Mouse (Mus musculus): ENCODE data around the gene Krtcap2. TPM values are rescaled to one million over a fixed set of nuclear protein-coding genes. Genes with fewer than 3 reads are reported as not detected.

The Krtcap2 gene
- polyA plus RNA-seq, 1 experiment = 299 TPM

- Histone ChIP-seq H3K79me2 (ENCODE audit: control insufficient read depth, insufficient read depth) (no peaks in the 10 kb centered on the region), H3K27me3 (ENCODE audit: control insufficient read depth, insufficient read depth, insufficient read length) (no peaks in the 10 kb centered on the region), H3K4me3 (ENCODE audit: insufficient read depth, poor library complexity, severe bottlenecking) (no peak overlapping the region), H3K36me3 (ENCODE audit: control insufficient read depth, insufficient read depth) (no peaks in the 10 kb centered on the region), H3K79me3 (ENCODE audit: low read depth) (no peaks in the 10 kb centered on the region), H3ac (ENCODE audit: control insufficient read depth, insufficient read length, low read depth) (no peak overlapping the region)
- TF ChIP-seq FOSL1 (IDR thresholded peaks at IDR 0.05; ENCODE audit: insufficient read depth, low read length, poor library complexity, severe bottlenecking) (no peak), MAX (IDR thresholded peaks at IDR 0.05) (no peak), CTCF (IDR thresholded peaks at IDR 0.05; ENCODE audit: control insufficient read depth, insufficient read depth, insufficient read length) (no peak), USF1 (IDR thresholded peaks at IDR 0.05; ENCODE audit: low read depth) (no peak), MYOG (IDR thresholded peaks at IDR 0.05; ENCODE audit: control insufficient read depth, extremely low read depth, insufficient read length) (no peak), MYOD1 (IDR thresholded peaks at IDR 0.05; ENCODE audit: control insufficient read depth, insufficient read length, low read depth) (no peak), CEBPB (IDR thresholded peaks at IDR 0.05; ENCODE audit: low read depth) (no peak)
Observed at GRCm38 (mm10) chr3:89292303-89292702, 46.5 kb downstream of the Krtcap2 start.

GRCm38 (mm10) chr3:89293247-89293918 is 47.6 kb downstream of the Krtcap2 start:
- TF ChIP-seq CTCF (IDR thresholded peaks at IDR 0.05; ENCODE audit: control insufficient read depth, insufficient read depth, insufficient read length) = no peak
- TF ChIP-seq MAX (IDR thresholded peaks at IDR 0.05) = no peak
- TF ChIP-seq MYOG (IDR thresholded peaks at IDR 0.05; ENCODE audit: control insufficient read depth, extremely low read depth, insufficient read length) = no peak
- no peak for TF ChIP-seq CEBPB (IDR thresholded peaks at IDR 0.05; ENCODE audit: low read depth)
- no peak for TF ChIP-seq FOSL1 (IDR thresholded peaks at IDR 0.05; ENCODE audit: insufficient read depth, low read length, poor library complexity, severe bottlenecking)
- TF ChIP-seq MYOD1 (IDR thresholded peaks at IDR 0.05; ENCODE audit: control insufficient read depth, insufficient read length, low read depth) = no peak
- TF ChIP-seq USF1 (IDR thresholded peaks at IDR 0.05; ENCODE audit: low read depth) = no peak
- no peaks in the 10 kb centered on the region for H3K79me3 ChIP-seq (ENCODE audit: low read depth)
- H3K79me2 ChIP-seq (ENCODE audit: control insufficient read depth, insufficient read depth) = no peaks in the 10 kb centered on the region
- no peak overlapping the region for H3K4me3 ChIP-seq (ENCODE audit: insufficient read depth, poor library complexity, severe bottlenecking)
- no peak overlapping the region for H3ac ChIP-seq (ENCODE audit: control insufficient read depth, insufficient read length, low read depth)
- H3K36me3 ChIP-seq (ENCODE audit: control insufficient read depth, insufficient read depth) = no peaks in the 10 kb centered on the region
- no peaks in the 10 kb centered on the region for H3K27me3 ChIP-seq (ENCODE audit: control insufficient read depth, insufficient read depth, insufficient read length)

- no peak overlapping the region for H3K4me3 ChIP-seq (ENCODE audit: insufficient read depth, poor library complexity, severe bottlenecking)
- no peaks in the 10 kb centered on the region for H3K79me3 ChIP-seq (ENCODE audit: low read depth)
- no peak overlapping the region for H3ac ChIP-seq (ENCODE audit: control insufficient read depth, insufficient read length, low read depth)
- H3K79me2 ChIP-seq (ENCODE audit: control insufficient read depth, insufficient read depth) = no peaks in the 10 kb centered on the region
- TF ChIP-seq CTCF (IDR thresholded peaks at IDR 0.05; ENCODE audit: control insufficient read depth, insufficient read depth, insufficient read length) (no peak), MYOG (IDR thresholded peaks at IDR 0.05; ENCODE audit: control insufficient read depth, extremely low read depth, insufficient read length) (no peak), FOSL1 (IDR thresholded peaks at IDR 0.05; ENCODE audit: insufficient read depth, low read length, poor library complexity, severe bottlenecking) (no peak), CEBPB (IDR thresholded peaks at IDR 0.05; ENCODE audit: low read depth) (no peak), USF1 (IDR thresholded peaks at IDR 0.05; ENCODE audit: low read depth) (no peak), MAX (IDR thresholded peaks at IDR 0.05) (no peak), MYOD1 (IDR thresholded peaks at IDR 0.05; ENCODE audit: control insufficient read depth, insufficient read length, low read depth) (no peak)
- no peaks in the 10 kb centered on the region for H3K27me3 ChIP-seq (ENCODE audit: control insufficient read depth, insufficient read depth, insufficient read length)
- no peaks in the 10 kb centered on the region for H3K36me3 ChIP-seq (ENCODE audit: control insufficient read depth, insufficient read depth)
Observed at GRCm38 (mm10) chr3:89294195-89294594, 48.4 kb downstream of the Krtcap2 start.

GRCm38 (mm10) chr3:89295685-89296230 is 50.0 kb downstream of the Krtcap2 start:
- Histone ChIP-seq H3K27me3 (ENCODE audit: control insufficient read depth, insufficient read depth, insufficient read length) (no peaks in the 10 kb centered on the region), H3K79me3 (ENCODE audit: low read depth) (no peaks in the 10 kb centered on the region), H3ac (ENCODE audit: control insufficient read depth, insufficient read length, low read depth) (no peak overlapping the region), H3K79me2 (ENCODE audit: control insufficient read depth, insufficient read depth) (no peaks in the 10 kb centered on the region), H3K4me3 (ENCODE audit: insufficient read depth, poor library complexity, severe bottlenecking) (no peak overlapping the region), H3K36me3 (ENCODE audit: control insufficient read depth, insufficient read depth) (no peaks in the 10 kb centered on the region)
- no peak for TF ChIP-seq CEBPB (IDR thresholded peaks at IDR 0.05; ENCODE audit: low read depth)
- no peak for TF ChIP-seq MYOD1 (IDR thresholded peaks at IDR 0.05; ENCODE audit: control insufficient read depth, insufficient read length, low read depth)
- no peak for TF ChIP-seq USF1 (IDR thresholded peaks at IDR 0.05; ENCODE audit: low read depth)
- no peak for TF ChIP-seq FOSL1 (IDR thresholded peaks at IDR 0.05; ENCODE audit: insufficient read depth, low read length, poor library complexity, severe bottlenecking)
- TF ChIP-seq CTCF (IDR thresholded peaks at IDR 0.05; ENCODE audit: control insufficient read depth, insufficient read depth, insufficient read length) = no peak
- no peak for TF ChIP-seq MAX (IDR thresholded peaks at IDR 0.05)
- no peak for TF ChIP-seq MYOG (IDR thresholded peaks at IDR 0.05; ENCODE audit: control insufficient read depth, extremely low read depth, insufficient read length)

- Histone ChIP-seq H3K27me3 (ENCODE audit: control insufficient read depth, insufficient read depth, insufficient read length) (no peaks in the 10 kb centered on the region), H3K36me3 (ENCODE audit: control insufficient read depth, insufficient read depth) (no peaks in the 10 kb centered on the region), H3K4me3 (ENCODE audit: insufficient read depth, poor library complexity, severe bottlenecking) (no peak overlapping the region), H3K79me3 (ENCODE audit: low read depth) (no peaks in the 10 kb centered on the region), H3K79me2 (ENCODE audit: control insufficient read depth, insufficient read depth) (no peaks in the 10 kb centered on the region), H3ac (ENCODE audit: control insufficient read depth, insufficient read length, low read depth) (no peak overlapping the region)
- TF ChIP-seq MAX (IDR thresholded peaks at IDR 0.05) = no peak
- no peak for TF ChIP-seq FOSL1 (IDR thresholded peaks at IDR 0.05; ENCODE audit: insufficient read depth, low read length, poor library complexity, severe bottlenecking)
- no peak for TF ChIP-seq MYOG (IDR thresholded peaks at IDR 0.05; ENCODE audit: control insufficient read depth, extremely low read depth, insufficient read length)
- TF ChIP-seq CTCF (IDR thresholded peaks at IDR 0.05; ENCODE audit: control insufficient read depth, insufficient read depth, insufficient read length) = no peak
- TF ChIP-seq USF1 (IDR thresholded peaks at IDR 0.05; ENCODE audit: low read depth) = no peak
Observed at GRCm38 (mm10) chr3:89296761-89297396, 51.1 kb downstream of the Krtcap2 start.
